Mouse (Mus musculus) ES-E14 (cell line): ENCODE results near the gene Klhl35. TPM values are rescaled to one million over a fixed set of nuclear protein-coding genes. Genes with fewer than 3 reads are reported as not detected.

Source experiments
- DNase-seq: peaks from one replicate; pipeline ENCODE4 v3.0.0-alpha.2; 2013; ENCODE audit warnings: low read depth, low spot score
- H3K27ac ChIP-seq: 2 replicates; pipeline ENCODE4 v1.5.1; 2012; ENCODE audit warnings: low read depth, mild to moderate bottlenecking, low read length, moderate library complexity, mixed read lengths; ENCODE audit not compliant: poor library complexity, insufficient read depth, severe bottlenecking
- H3K36me3 ChIP-seq: 2 replicates; pipeline ENCODE4 v1.6.1; 2012; ENCODE audit warnings: mild to moderate bottlenecking, low read length, moderate library complexity, mixed read lengths; ENCODE audit not compliant: control insufficient read depth, poor library complexity, insufficient read depth, severe bottlenecking
- H3K4me1 ChIP-seq, 2 experiments: fragments of 150-350 bp in 1 of 2; sonication (generic) in 1 of 2; 2 replicates each; pipeline ENCODE4 v1.6.1; 2012; ENCODE audit warnings: low read length in 2 of 2, mild to moderate bottlenecking in 1 of 2, mixed read lengths in 1 of 2; ENCODE audit not compliant: control insufficient read depth in 2 of 2, insufficient read depth in 2 of 2, poor library complexity in 1 of 2
- H3K4me3 ChIP-seq, 2 experiments: fragments of 150-350 bp in 1 of 2; sonication (generic) in 1 of 2; 2 replicates each; pipeline ENCODE4 v1.5.1; 2012; ENCODE audit warnings: low read length in 2 of 2, low read depth in 1 of 2, mild to moderate bottlenecking in 1 of 2, mixed read lengths in 1 of 2; ENCODE audit not compliant: insufficient read depth in 1 of 2, poor library complexity in 1 of 2, severe bottlenecking in 1 of 2
- H3K9ac ChIP-seq: 2 replicates; pipeline ENCODE4 v1.6.1; 2012; ENCODE audit warnings: low read depth, mild to moderate bottlenecking, low read length, mixed read lengths; ENCODE audit not compliant: poor library complexity, insufficient read depth, severe bottlenecking
- H3K9me3 ChIP-seq: fragments of 150-350 bp; sonication (generic); 2 replicates; pipeline ENCODE4 v1.6.1; 2012; ENCODE audit warnings: low read depth, mild to moderate bottlenecking, low read length; ENCODE audit not compliant: control insufficient read depth, insufficient read depth
- CHD2 ChIP-seq: IDR thresholded peaks from 2 replicates; pipeline ENCODE4 v1.6.1; 2014; ENCODE audit warnings: mild to moderate bottlenecking, low read depth, low read length, inconsistent platforms
- HCFC1 ChIP-seq: IDR thresholded peaks from 2 replicates; pipeline ENCODE4 v1.6.1; 2012; ENCODE audit warnings: low read length, inconsistent platforms, borderline replicate concordance; ENCODE audit not compliant: insufficient read depth
- MAFK ChIP-seq: IDR thresholded peaks from 2 replicates; pipeline ENCODE4 v1.6.1; 2014; ENCODE audit warnings: mild to moderate bottlenecking, low read depth, low read length, inconsistent platforms; ENCODE audit not compliant: insufficient read depth
- ZC3H11A ChIP-seq: IDR thresholded peaks from 2 replicates; pipeline ENCODE4 v1.6.1; 2012; ENCODE audit warnings: low read depth, mild to moderate bottlenecking, inconsistent platforms, low read length, borderline replicate concordance
- ZNF384 ChIP-seq: IDR thresholded peaks from 2 replicates; pipeline ENCODE4 v1.6.1; 2012; ENCODE audit warnings: low read depth, low read length, inconsistent platforms
- in situ Hi-C, 2 experiments: fragments of 600-800 bp; cut with MboI; formaldehyde crosslinking; loops; one replicate each; pipeline ENCODE4 v1.15.1; 2025; ENCODE audit warnings: low sequenced_read_pairs in 2 of 2, inconsistent platforms in 1 of 2; ENCODE audit not compliant: unreplicated experiment in 2 of 2
- total RNA-seq: library from RNA; depleted of rRNA; stranded (reverse); fragments of 300-350 nt; gene quantifications from 2 replicates; pipeline ENCODE4 v1.2.3, GENCODE M21; 2012

The Klhl35 gene
- total RNA-seq, 1 experiment, result 0.31 TPM

- TF ChIP-seq HCFC1, result no peak
- TF ChIP-seq ZC3H11A, result no peak
- no peak for TF ChIP-seq ZNF384
- TF ChIP-seq CHD2, result no peak
- in situ Hi-C loops, result loop anchor here in 1 of 2 experiments (10.0 kb wide), 1 partner anchor 78 kb away; no protein-coding TSS in a partner anchor
- H3K27ac ChIP-seq, result no peak overlapping the region
Measured at GRCm38 (mm10) chr7:99452859-99453258, 12.9 kb upstream of the Klhl35 start.

GRCm38 (mm10) chr7:99454044-99454443 is 11.8 kb upstream of the Klhl35 start:
- Histone ChIP-seq H3K4me3 (no peak overlapping the region), H3K27ac (no peak overlapping the region), H3K4me1 (peaks cover 0 to 4% of the 10 kb centered on the region in 2 experiments; a peak in 1 of 4 replicates), H3K36me3 (no peaks in the 10 kb centered on the region), H3K9ac (no peak overlapping the region), H3K9me3 (no peaks in the 10 kb centered on the region)
- TF ChIP-seq HCFC1 (no peak), ZNF384 (no peak), MAFK (no peak), ZC3H11A (no peak), CHD2 (no peak)
- no peak for DNase-seq
- in situ Hi-C loops, result loop anchor here in 1 of 2 experiments (10.0 kb wide), 1 partner anchor 79 kb away; no protein-coding TSS in a partner anchor

More at GRCm38 (mm10) chr7:99452859-99453258, 12.9 kb upstream of the Klhl35 start:
- H3K36me3 ChIP-seq, result no peaks in the 10 kb centered on the region
- no peak overlapping the region for H3K9ac ChIP-seq
- H3K9me3 ChIP-seq, result no peaks in the 10 kb centered on the region
- no peak for DNase-seq
- no peak overlapping the region for H3K4me3 ChIP-seq
- peaks cover 0 to 4% of the 10 kb centered on the region in 2 experiments; a peak in 1 of 4 replicates for H3K4me1 ChIP-seq

- no peak for DNase-seq
- no peaks in the 10 kb centered on the region for H3K36me3 ChIP-seq
- TF ChIP-seq CHD2 (no peak), ZNF384 (no peak), HCFC1 (no peak), MAFK (no peak), ZC3H11A (no peak)
Measured at GRCm38 (mm10) chr7:99458849-99459248, 7.0 kb upstream of the Klhl35 start.

GRCm38 (mm10) chr7:99459888-99460652 is 5.7 kb upstream of the Klhl35 start:
- Histone ChIP-seq H3K27ac (no peak overlapping the region), H3K36me3 (no peaks in the 10 kb centered on the region), H3K4me3 (no peak overlapping the region), H3K9ac (no peak overlapping the region), H3K4me1 (peaks cover 0 to 8% of the 10 kb centered on the region in 2 experiments; a peak in 2 of 4 replicates), H3K9me3 (no peaks in the 10 kb centered on the region)
- in situ Hi-C loops, result loop anchor here in 1 of 2 experiments (10.0 kb wide), 1 partner anchor 85 kb away; no protein-coding TSS in a partner anchor
- TF ChIP-seq HCFC1 (no peak), CHD2 (no peak), ZC3H11A (no peak), ZNF384 (no peak), MAFK (no peak)
- no peak for DNase-seq

More at GRCm38 (mm10) chr7:99458849-99459248, 7.0 kb upstream of the Klhl35 start:
- Histone ChIP-seq H3K4me3 (no peak overlapping the region), H3K9me3 (no peaks in the 10 kb centered on the region), H3K9ac (no peak overlapping the region), H3K27ac (no peak overlapping the region), H3K4me1 (peaks cover 0 to 8% of the 10 kb centered on the region in 2 experiments; a peak in 2 of 4 replicates)
- in situ Hi-C loops, result loop anchor here in 1 of 2 experiments (10.0 kb wide), 1 partner anchor 84 kb away; no protein-coding TSS in a partner anchor
